Mouse (Mus musculus) MEL (cell line): ENCODE data around the gene Sv2b.
"Not testable (repeated sequence)": the region's sequence is repeated elsewhere in the genome, so short reads cannot be mapped to it uniquely, and the experiment has no call there.

Experiments used
- CTCF ChIP-seq, 3 experiments: IDR thresholded peaks in 2 of 3; conservative IDR thresholded peaks in 1 of 3; 2 replicates each; pipeline ENCODE4 v1.5.1; 2011 to 2012; ENCODE audit warnings: low read length in 3 of 3, low read depth in 2 of 3, mild to moderate bottlenecking in 2 of 3, improper control_type of control experiment in 1 of 3, inconsistent platforms in 1 of 3, mixed read lengths in 1 of 3, moderate library complexity in 1 of 3; ENCODE audit not compliant: control insufficient read depth in 1 of 3, insufficient read depth in 1 of 3, poor library complexity in 1 of 3, severe bottlenecking in 1 of 3
- HCFC1 ChIP-seq: IDR thresholded peaks from 2 replicates; pipeline ENCODE4 v1.6.1; 2012; ENCODE audit warnings: low read depth, mild to moderate bottlenecking, inconsistent platforms, low read length, improper control_type of control experiment, moderate library complexity
- MAFK ChIP-seq: IDR thresholded peaks from 2 replicates; pipeline ENCODE4 v1.6.1; 2011; ENCODE audit warnings: low read depth, mild to moderate bottlenecking, low read length, improper control_type of control experiment, borderline replicate concordance
- MEF2A ChIP-seq: IDR thresholded peaks from 2 replicates; pipeline ENCODE4 v1.6.1; 2014; ENCODE audit warnings: low read depth, mild to moderate bottlenecking, inconsistent platforms, low read length, improper control_type of control experiment; ENCODE audit not compliant: poor library complexity, insufficient replicate concordance, severe bottlenecking; ENCODE audit errors: extremely low read depth
- POLR2A ChIP-seq, 2 experiments: IDR thresholded peaks; 2 replicates each; pipeline ENCODE4 v1.6.1; 2011 to 2012; ENCODE audit warnings: low read length in 2 of 2, mild to moderate bottlenecking in 2 of 2, control low read depth in 1 of 2, improper control_type of control experiment in 1 of 2, low read depth in 1 of 2, moderate library complexity in 1 of 2; ENCODE audit not compliant: control insufficient read depth in 1 of 2, insufficient read depth in 1 of 2, poor library complexity in 1 of 2
- RAD21 ChIP-seq: IDR thresholded peaks from 2 replicates; pipeline ENCODE4 v1.6.1; 2011; ENCODE audit warnings: mild to moderate bottlenecking, low read depth, low read length, improper control_type of control experiment
- TAL1 ChIP-seq: IDR thresholded peaks from 2 replicates; pipeline ENCODE4 v1.6.1; 2012; ENCODE audit warnings: mild to moderate bottlenecking, inconsistent platforms, low read length, moderate library complexity, mixed read lengths

DNA sequence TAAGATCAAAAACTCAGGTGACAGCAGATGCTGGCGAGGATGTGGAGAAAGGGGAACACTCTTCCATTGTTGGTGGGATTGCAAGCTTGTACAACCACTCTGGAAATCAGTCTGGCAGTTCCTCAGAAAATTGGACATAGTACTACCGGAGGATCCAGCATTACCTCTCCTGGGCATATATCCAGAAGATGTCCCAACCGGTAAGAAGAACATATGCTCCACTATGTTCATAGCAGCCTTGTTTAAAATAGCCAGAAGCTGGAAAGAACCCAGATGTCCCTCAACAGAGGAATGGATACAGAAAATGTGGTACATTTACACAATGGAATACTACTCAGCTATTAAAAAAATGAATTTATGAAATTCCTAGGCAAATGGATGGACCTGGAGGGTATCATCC lies 13.7 kb upstream of the Sv2b start:
- TF ChIP-seq POLR2A (IDR thresholded peaks at IDR 0.05; ENCODE audit: control insufficient read depth in 1 of 2, insufficient read depth in 1 of 2, low read depth in 1 of 2, low read length in 2 of 2, poor library complexity in 1 of 2); CTCF (IDR thresholded peaks at IDR 0.05 in 2 of 3, conservative IDR thresholded peaks at IDR 0.05 in 1 of 3; ENCODE audit: control insufficient read depth in 1 of 3, insufficient read depth in 1 of 3, low read depth in 2 of 3, low read length in 3 of 3, poor library complexity in 1 of 3, severe bottlenecking in 1 of 3); RAD21; TAL1; MEF2A; MAFK; HCFC1: not testable (repeated sequence)
